Mouse (Mus musculus): ENCODE data around the gene Treml2. TPM values are rescaled to one million over a fixed set of nuclear protein-coding genes. Genes with fewer than 3 reads are reported as not detected.

The Treml2 gene
- polyA plus RNA-seq, 2 experiments = 0.79 TPM; not detected in 1

GRCm38 (mm10) chr17:48355822-48356221 is 56.5 kb downstream of the Treml2 start:
- TF ChIP-seq POLR2A (IDR thresholded peaks at IDR 0.05; ENCODE audit: borderline replicate concordance, extremely low read depth, insufficient read depth, insufficient read length) = no peak
- H3K4me2 ChIP-seq (replicated peaks; ENCODE audit: low read depth, low read length, severe bottlenecking) = no peak overlapping the region
- 84% methylated on average over 3 of the region's 3 CpGs for WGBS
- H3K4me3 ChIP-seq (replicated peaks; ENCODE audit: low read length) = no peak overlapping the region
- no peak overlapping the region for H3K27ac ChIP-seq (replicated peaks; ENCODE audit: low read depth, low read length)
- DNase-seq (ENCODE audit: low spot score) = no peak
- no peaks in the 10 kb centered on the region for H3K9me3 ChIP-seq (ENCODE audit: control insufficient read depth, low read length)
- no peaks in the 10 kb centered on the region for H3K4me1 ChIP-seq (ENCODE audit: control insufficient read depth, insufficient read depth, low read length)
- no peak for ATAC-seq (ENCODE audit: low FRiP score, low read depth)
- H3K36me3 ChIP-seq (ENCODE audit: control insufficient read depth, insufficient read depth, low read length) = no peaks in the 10 kb centered on the region
- H3K9ac ChIP-seq (ENCODE audit: low read depth, low read length, severe bottlenecking) = no peak overlapping the region
- no peaks in the 10 kb centered on the region for H3K27me3 ChIP-seq (ENCODE audit: control insufficient read depth, insufficient read depth, low read length)

GRCm38 (mm10) chr17:48357892-48358291 is 58.6 kb downstream of the Treml2 start:
- ATAC-seq (ENCODE audit: low FRiP score, low read depth) = no peak
- Histone ChIP-seq H3K4me1 (ENCODE audit: control insufficient read depth, insufficient read depth, low read length) (no peaks in the 10 kb centered on the region), H3K4me3 (replicated peaks; ENCODE audit: low read length) (no peak overlapping the region), H3K4me2 (replicated peaks; ENCODE audit: low read depth, low read length, severe bottlenecking) (no peak overlapping the region), H3K27me3 (ENCODE audit: control insufficient read depth, insufficient read depth, low read length) (no peaks in the 10 kb centered on the region), H3K9me3 (ENCODE audit: control insufficient read depth, low read length) (no peaks in the 10 kb centered on the region), H3K9ac (ENCODE audit: low read depth, low read length, severe bottlenecking) (no peak overlapping the region), H3K36me3 (ENCODE audit: control insufficient read depth, insufficient read depth, low read length) (no peaks in the 10 kb centered on the region), H3K27ac (replicated peaks; ENCODE audit: low read depth, low read length) (no peak overlapping the region)
- no peak for TF ChIP-seq POLR2A (IDR thresholded peaks at IDR 0.05; ENCODE audit: borderline replicate concordance, extremely low read depth, insufficient read depth, insufficient read length)
- DNase-seq (ENCODE audit: low spot score) = no peak
- 30% methylated on average over 2 of the region's 2 CpGs for WGBS

- Histone ChIP-seq H3K9me3 (ENCODE audit: control insufficient read depth, low read length) (no peaks in the 10 kb centered on the region), H3K4me2 (replicated peaks; ENCODE audit: low read depth, low read length, severe bottlenecking) (no peak within 1 kb of the TSS), H3K27ac (replicated peaks; ENCODE audit: low read depth, low read length) (no peak within 1 kb of the TSS), H3K27me3 (ENCODE audit: control insufficient read depth, insufficient read depth, low read length) (no peaks in the 10 kb centered on the region), H3K4me3 (replicated peaks; ENCODE audit: low read length) (no peak within 1 kb of the TSS), H3K9ac (ENCODE audit: low read depth, low read length, severe bottlenecking) (no peak within 1 kb of the TSS), H3K36me3 (ENCODE audit: control insufficient read depth, insufficient read depth, low read length) (no peaks in the 10 kb centered on the region), H3K4me1 (ENCODE audit: control insufficient read depth, insufficient read depth, low read length) (no peaks in the 10 kb centered on the region)
- ATAC-seq (ENCODE audit: low FRiP score, low read depth) (no peak), DNase-seq (ENCODE audit: low spot score) (no peak)
- no peak for TF ChIP-seq POLR2A (IDR thresholded peaks at IDR 0.05; ENCODE audit: borderline replicate concordance, extremely low read depth, insufficient read depth, insufficient read length)
- 63% methylated on average over 7 of the region's 7 CpGs for WGBS
Measured at GRCm38 (mm10) chr17:48359616-48360015, 60.3 kb downstream of the Treml2 start, which contains the start of gene Treml1. Gene Treml1, plus strand, starts transcription at chr17:48359916.

GRCm38 (mm10) chr17:48360462-48360861 is 61.2 kb downstream of the Treml2 start:
- Histone ChIP-seq H3K36me3 (ENCODE audit: control insufficient read depth, insufficient read depth, low read length) (no peaks in the 10 kb centered on the region), H3K4me1 (ENCODE audit: control insufficient read depth, insufficient read depth, low read length) (no peaks in the 10 kb centered on the region), H3K4me3 (replicated peaks; ENCODE audit: low read length) (no peak overlapping the region), H3K27me3 (ENCODE audit: control insufficient read depth, insufficient read depth, low read length) (no peaks in the 10 kb centered on the region), H3K4me2 (replicated peaks; ENCODE audit: low read depth, low read length, severe bottlenecking) (no peak overlapping the region), H3K9me3 (ENCODE audit: control insufficient read depth, low read length) (no peaks in the 10 kb centered on the region), H3K9ac (ENCODE audit: low read depth, low read length, severe bottlenecking) (no peak overlapping the region), H3K27ac (replicated peaks; ENCODE audit: low read depth, low read length) (no peak overlapping the region)
- TF ChIP-seq POLR2A (IDR thresholded peaks at IDR 0.05; ENCODE audit: borderline replicate concordance, extremely low read depth, insufficient read depth, insufficient read length) = no peak
- DNase-seq (ENCODE audit: low spot score) (no peak), ATAC-seq (ENCODE audit: low FRiP score, low read depth) (no peak)
- WGBS = 89% methylated on average over 4 of the region's 4 CpGs

Other genes starting within 250 kb of the Treml2 start
- 0.08 TPM in 1 of 2 replicates, not detected in the other for gene 1700067P10Rik, start 210.2 kb upstream of the Treml2 start, polyA plus RNA-seq (2012; rRNA removed)
- not detected in 2 replicates for gene 1700067P10Rik, start 210.2 kb upstream of the Treml2 start, polyA plus RNA-seq (2014; fragmentation: Nextera tagmentation; extraction: Ambion mirVana)
- not detected in 2 replicates for gene 9830107B12Rik, start 153.2 kb upstream of the Treml2 start, polyA plus RNA-seq (2012; rRNA removed)
- not detected in 2 replicates for gene 9830107B12Rik, start 153.2 kb upstream of the Treml2 start, polyA plus RNA-seq (2014; fragmentation: Nextera tagmentation; extraction: Ambion mirVana)
- gene A530064D06Rik, start 132.2 kb upstream of the Treml2 start, polyA plus RNA-seq (2012; rRNA removed) = 0.08 TPM in 1 of 2 replicates, not detected in the other
- not detected in 2 replicates for gene A530064D06Rik, start 132.2 kb upstream of the Treml2 start, polyA plus RNA-seq (2014; fragmentation: Nextera tagmentation; extraction: Ambion mirVana)
- gene Trem1, start 66.7 kb upstream of the Treml2 start, polyA plus RNA-seq (2012; rRNA removed) = 0.01 and 0.03 TPM in 2 replicates
- gene Trem1, start 66.7 kb upstream of the Treml2 start, polyA plus RNA-seq (2014; fragmentation: Nextera tagmentation; extraction: Ambion mirVana) = 0.08 TPM in 1 of 2 replicates, not detected in the other
- gene Trem3, start 51.7 kb upstream of the Treml2 start, polyA plus RNA-seq (2012; rRNA removed) = not detected in 2 replicates
- gene Trem3, start 51.7 kb upstream of the Treml2 start, polyA plus RNA-seq (2014; fragmentation: Nextera tagmentation; extraction: Ambion mirVana) = not detected in 2 replicates
- gene Treml4, start 35.2 kb upstream of the Treml2 start, polyA plus RNA-seq (2012; rRNA removed) = 0.13 and 0.41 TPM in 2 replicates
- gene Treml4, start 35.2 kb upstream of the Treml2 start, polyA plus RNA-seq (2014; fragmentation: Nextera tagmentation; extraction: Ambion mirVana) = 0.32 and 0.41 TPM in 2 replicates
- 0.18 and 0.45 TPM in 2 replicates for gene B430306N03Rik, start 16.6 kb downstream of the Treml2 start, polyA plus RNA-seq (2012; rRNA removed)
- 0.28 TPM in 1 of 2 replicates, not detected in the other for gene B430306N03Rik, start 16.6 kb downstream of the Treml2 start, polyA plus RNA-seq (2014; fragmentation: Nextera tagmentation; extraction: Ambion mirVana)
- gene Trem2, start 46.9 kb downstream of the Treml2 start, polyA plus RNA-seq (2012; rRNA removed) = 10.4 and 12.8 TPM in 2 replicates
- 6.8 and 8.4 TPM in 2 replicates for gene Trem2, start 46.9 kb downstream of the Treml2 start, polyA plus RNA-seq (2014; fragmentation: Nextera tagmentation; extraction: Ambion mirVana)
- 0.54 and 1.2 TPM in 2 replicates for gene Treml1, start 60.4 kb downstream of the Treml2 start, polyA plus RNA-seq (2012; rRNA removed)
- 0.74 and 1.4 TPM in 2 replicates for gene Treml1, start 60.4 kb downstream of the Treml2 start, polyA plus RNA-seq (2014; fragmentation: Nextera tagmentation; extraction: Ambion mirVana)
- gene Nfya, start 110.4 kb downstream of the Treml2 start, polyA plus RNA-seq (2012; rRNA removed) = 95.0 and 123 TPM in 2 replicates
- gene Nfya, start 110.4 kb downstream of the Treml2 start, polyA plus RNA-seq (2014; fragmentation: Nextera tagmentation; extraction: Ambion mirVana) = 19.2 and 22.2 TPM in 2 replicates
- 22.1 and 28.5 TPM in 2 replicates for gene Oard1, start 110.5 kb downstream of the Treml2 start, polyA plus RNA-seq (2012; rRNA removed)
- gene Oard1, start 110.5 kb downstream of the Treml2 start, polyA plus RNA-seq (2014; fragmentation: Nextera tagmentation; extraction: Ambion mirVana) = 46.8 and 46.9 TPM in 2 replicates
- 21.7 and 25.0 TPM in 2 replicates for gene Apobec2, start 133.4 kb downstream of the Treml2 start, polyA plus RNA-seq (2012; rRNA removed)
- 28.7 and 42.5 TPM in 2 replicates for gene Apobec2, start 133.4 kb downstream of the Treml2 start, polyA plus RNA-seq (2014; fragmentation: Nextera tagmentation; extraction: Ambion mirVana)
- 1.6 and 2.0 TPM in 2 replicates for gene Tspo2, start 152.0 kb downstream of the Treml2 start, polyA plus RNA-seq (2012; rRNA removed)
- gene Tspo2, start 152.0 kb downstream of the Treml2 start, polyA plus RNA-seq (2014; fragmentation: Nextera tagmentation; extraction: Ambion mirVana) = 1.7 TPM in 2 replicates
- gene Unc5cl, start 155.4 kb downstream of the Treml2 start, polyA plus RNA-seq (2012; rRNA removed) = 0.15 and 0.41 TPM in 2 replicates
- 0.18 TPM in 2 replicates for gene Unc5cl, start 155.4 kb downstream of the Treml2 start, polyA plus RNA-seq (2014; fragmentation: Nextera tagmentation; extraction: Ambion mirVana)

Data from limb, embryonic 14.5 days (tissue).